Mouse (Mus musculus) kidney, embryonic 15.5 days (tissue): ENCODE measurements around the gene Ifng. TPM values are rescaled to one million over a fixed set of nuclear protein-coding genes. Genes with fewer than 3 reads are reported as not detected.

Experiments
- ATAC-seq: fragments of 200-750 bp; cut with Nextera tagmentation; replicated peaks from 2 replicates; pipeline ENCODE4 v1.8.0; 2017; ENCODE audit warnings: moderate TSS enrichment; ENCODE audit not compliant: low FRiP score
- H3K27ac ChIP-seq: fragments of 300-500 bp; sonication (generic); 2 replicates; pipeline ENCODE4 v1.5.1; 2015; ENCODE audit warnings: mild to moderate bottlenecking, inconsistent platforms
- H3K27me3 ChIP-seq: fragments of 300-500 bp; sonication (generic); 2 replicates; pipeline ENCODE4 v1.6.1; 2015; ENCODE audit warnings: inconsistent platforms
- H3K36me3 ChIP-seq: fragments of 300-500 bp; sonication (generic); 2 replicates; pipeline ENCODE4 v1.6.1; 2015; ENCODE audit warnings: inconsistent platforms
- H3K4me1 ChIP-seq: fragments of 300-500 bp; sonication (generic); 2 replicates; pipeline ENCODE4 v1.6.1; 2015; ENCODE audit warnings: inconsistent platforms
- H3K4me2 ChIP-seq: fragments of 300-500 bp; sonication (generic); 2 replicates; pipeline ENCODE4 v1.6.1; 2015; ENCODE audit warnings: moderate library complexity, mild to moderate bottlenecking, inconsistent platforms
- H3K4me3 ChIP-seq: fragments of 300-500 bp; sonication (generic); replicated peaks from 2 replicates; pipeline ENCODE4 v1.5.1; 2015; ENCODE audit warnings: mild to moderate bottlenecking, inconsistent platforms
- H3K9ac ChIP-seq: fragments of 300-500 bp; sonication (generic); 2 replicates; pipeline ENCODE4 v1.6.1; 2015; ENCODE audit warnings: mild to moderate bottlenecking, inconsistent platforms
- H3K9me3 ChIP-seq: fragments of 300-500 bp; sonication (generic); replicated peaks from 2 replicates; pipeline ENCODE4 v1.6.1; 2016; ENCODE audit warnings: inconsistent platforms
- WGBS: fragments of 180-500 bp; shearing (Covaris S2); methylation state at CpG from one replicate; pipeline ENCODE4 v1.1.7; 2015; ENCODE audit warnings: mixed read lengths; 5-methylcytosine and 5-hydroxymethylcytosine counted together
- polyA plus RNA-seq: library from polyadenylated mRNA; unstranded; fragments of >200 nt; fragmentation: Nextera tagmentation; extraction: Ambion mirVana; gene quantifications from 2 replicates; pipeline ENCODE4 v1.2.1, GENCODE M21; 2015

Gene Ifng
- not detected in 2 replicates for polyA plus RNA-seq

DNA sequence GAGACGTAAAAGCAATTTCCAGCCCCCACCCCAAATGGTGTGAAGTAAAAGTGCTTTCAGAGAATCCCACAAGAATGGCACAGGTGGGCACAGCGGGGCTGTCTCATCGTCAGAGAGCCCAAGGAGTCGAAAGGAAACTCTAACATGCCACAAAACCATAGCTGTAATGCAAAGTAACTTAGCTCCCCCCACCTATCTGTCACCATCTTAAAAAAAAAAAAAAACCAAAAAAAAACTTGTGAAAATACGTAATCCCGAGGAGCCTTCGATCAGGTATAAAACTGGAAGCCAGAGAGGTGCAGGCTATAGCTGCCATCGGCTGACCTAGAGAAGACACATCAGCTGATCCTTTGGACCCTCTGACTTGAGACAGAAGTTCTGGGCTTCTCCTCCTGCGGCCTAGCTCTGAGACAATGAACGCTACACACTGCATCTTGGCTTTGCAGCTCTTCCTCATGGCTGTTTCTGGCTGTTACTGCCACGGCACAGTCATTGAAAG, at the start of gene Ifng:
Gene Ifng, plus strand, starts transcription at position 305 of the 499 bp plus-strand sequence.
- no peaks in the 10 kb centered on the region for H3K36me3 ChIP-seq
- no peak within 1 kb of the TSS for H3K9ac ChIP-seq
- no peaks in the 10 kb centered on the region for H3K9me3 ChIP-seq
- no peak for ATAC-seq
- H3K27ac ChIP-seq = no peak within 1 kb of the TSS
- no peak within 1 kb of the TSS for H3K4me3 ChIP-seq
- H3K4me1 ChIP-seq = no peaks in the 10 kb centered on the region
- H3K4me2 ChIP-seq = no peak within 1 kb of the TSS
- H3K27me3 ChIP-seq = no peaks in the 10 kb centered on the region
- 95% methylated on average over 11 of the region's 11 CpGs for WGBS

DNA sequence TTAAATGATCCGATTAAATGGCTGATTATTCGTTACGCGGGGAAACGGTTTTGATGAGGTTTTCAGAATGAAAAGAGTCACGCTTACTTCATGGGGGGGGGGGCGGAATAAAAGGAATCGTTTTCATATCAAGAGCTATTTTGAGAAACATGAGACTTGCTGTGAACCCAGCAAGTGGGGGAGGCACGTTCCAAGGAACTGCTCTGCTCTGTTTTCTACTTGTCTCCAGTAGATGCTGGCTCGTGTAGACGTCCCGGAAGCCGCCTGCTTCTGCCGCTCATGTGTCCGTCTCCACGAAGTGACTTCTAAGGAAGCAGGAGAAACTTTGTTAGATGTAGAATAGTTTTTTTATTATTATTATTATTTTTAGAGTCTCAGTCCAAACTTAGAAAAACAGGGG, 40.9 kb upstream of the Ifng start:
- no peak for ATAC-seq
- no peaks in the 10 kb centered on the region for H3K4me1 ChIP-seq
- no peak overlapping the region for H3K9ac ChIP-seq
- no peaks in the 10 kb centered on the region for H3K27me3 ChIP-seq
- H3K27ac ChIP-seq = no peak overlapping the region
- H3K4me3 ChIP-seq = no peak overlapping the region
- H3K36me3 ChIP-seq = no peaks in the 10 kb centered on the region
- H3K9me3 ChIP-seq = no peaks in the 10 kb centered on the region
- WGBS = 80% methylated on average over 16 of the region's 16 CpGs
- H3K4me2 ChIP-seq = no peak overlapping the region

DNA sequence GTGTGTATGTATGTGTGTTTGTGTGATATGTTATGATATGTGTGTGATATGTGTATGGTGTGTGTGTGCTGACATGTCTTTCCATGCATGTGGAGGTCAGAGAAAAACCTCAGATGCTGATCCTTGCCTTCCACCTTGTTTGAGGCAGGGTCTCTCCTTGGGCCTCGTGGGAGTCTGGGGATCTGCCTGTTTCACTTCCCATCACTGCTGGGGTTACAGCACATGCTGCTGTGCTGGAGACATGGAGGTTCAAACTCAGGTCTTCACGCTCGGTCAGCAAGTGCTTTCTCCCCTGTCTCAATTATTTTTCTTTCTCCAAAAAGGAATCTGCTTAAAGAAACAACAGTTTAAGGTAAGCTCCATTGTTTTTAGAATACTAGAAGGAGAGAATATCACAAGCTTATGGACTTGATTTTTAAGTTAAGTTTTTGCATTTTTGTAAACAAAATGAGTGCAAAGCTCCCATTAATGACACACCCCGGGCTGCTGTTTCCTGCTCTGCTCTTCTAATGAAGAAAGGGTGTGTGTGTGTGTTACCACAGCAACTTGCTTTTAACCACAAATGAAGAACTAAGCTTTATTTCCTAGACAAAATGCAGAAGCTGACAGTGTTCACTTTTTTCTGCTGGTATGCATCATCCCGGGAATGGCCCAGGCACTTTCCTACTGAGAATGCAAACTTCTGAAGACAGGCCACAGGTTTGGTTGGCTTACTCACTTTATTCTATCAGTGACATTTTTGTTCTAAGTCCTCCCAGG, 34.2 kb upstream of the Ifng start:
- Histone ChIP-seq H3K9me3 (no peaks in the 10 kb centered on the region), H3K9ac (no peak overlapping the region), H3K4me2 (no peak overlapping the region), H3K27me3 (no peaks in the 10 kb centered on the region), H3K4me1 (no peaks in the 10 kb centered on the region), H3K36me3 (no peaks in the 10 kb centered on the region), H3K4me3 (no peak overlapping the region), H3K27ac (no peak overlapping the region)
- 81% methylated on average over 5 of the region's 5 CpGs for WGBS
- ATAC-seq = no peak

GRCm38 (mm10) chr10:118411377-118411776, 29.5 kb upstream of the Ifng start:
- H3K4me1 ChIP-seq = no peaks in the 10 kb centered on the region
- no peak for ATAC-seq
- no peaks in the 10 kb centered on the region for H3K9me3 ChIP-seq
- no peaks in the 10 kb centered on the region for H3K36me3 ChIP-seq
- no peak overlapping the region for H3K4me2 ChIP-seq
- H3K27me3 ChIP-seq = no peaks in the 10 kb centered on the region
- H3K9ac ChIP-seq = no peak overlapping the region
- H3K4me3 ChIP-seq = no peak overlapping the region
- H3K27ac ChIP-seq = no peak overlapping the region

DNA sequence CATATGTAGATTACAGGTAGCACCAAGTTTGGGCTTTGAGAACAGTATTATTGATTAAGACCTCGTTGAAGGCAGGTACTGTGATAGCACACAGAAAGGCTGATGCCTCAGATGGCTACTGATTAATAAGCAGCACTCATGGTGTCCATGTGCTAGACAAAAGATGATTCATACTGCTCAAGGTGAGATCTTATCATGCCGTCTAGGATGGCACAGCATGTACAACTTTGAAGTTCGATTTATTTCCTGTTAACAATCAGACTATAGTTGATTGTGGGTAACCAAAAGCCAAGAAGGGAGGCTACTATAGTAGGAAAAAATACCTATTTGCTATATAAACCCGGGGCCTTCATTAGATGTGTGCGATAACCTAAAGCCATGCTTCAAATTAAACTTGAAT, 28.1 kb upstream of the Ifng start:
- H3K36me3 ChIP-seq = no peaks in the 10 kb centered on the region
- ATAC-seq = no peak
- no peak overlapping the region for H3K27ac ChIP-seq
- no peaks in the 10 kb centered on the region for H3K9me3 ChIP-seq
- no peaks in the 10 kb centered on the region for H3K27me3 ChIP-seq
- H3K9ac ChIP-seq = no peak overlapping the region
- no peak overlapping the region for H3K4me3 ChIP-seq
- WGBS = 84% methylated on average over 5 of the region's 5 CpGs
- H3K4me2 ChIP-seq = no peak overlapping the region
- no peaks in the 10 kb centered on the region for H3K4me1 ChIP-seq

DNA sequence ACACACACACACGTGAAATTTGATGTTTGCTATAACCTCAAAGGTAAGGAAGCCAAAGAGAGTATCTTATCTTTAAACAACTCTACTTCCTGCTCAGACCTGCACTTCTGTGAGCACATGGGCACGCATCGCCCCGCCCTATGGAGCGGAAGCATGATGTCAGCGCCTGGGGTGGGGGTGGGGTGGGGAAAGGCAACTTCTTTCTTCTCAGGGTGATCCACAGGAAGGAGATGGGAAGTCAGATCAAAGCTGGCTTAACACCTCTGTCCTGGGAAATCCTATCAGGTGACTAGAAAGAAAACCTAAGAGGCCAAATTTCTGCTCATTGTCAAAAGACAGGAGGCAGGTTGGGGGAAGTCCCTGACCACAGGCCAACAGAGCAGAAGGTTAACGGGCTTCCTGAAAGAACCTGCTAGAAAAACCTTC, 21.8 kb upstream of the Ifng start:
- H3K27me3 ChIP-seq = no peaks in the 10 kb centered on the region
- no peaks in the 10 kb centered on the region for H3K9me3 ChIP-seq
- no peak overlapping the region for H3K9ac ChIP-seq
- H3K4me3 ChIP-seq = no peak overlapping the region
- H3K4me1 ChIP-seq = no peaks in the 10 kb centered on the region
- no peak overlapping the region for H3K27ac ChIP-seq
- H3K36me3 ChIP-seq = no peaks in the 10 kb centered on the region
- WGBS = 74% methylated on average over 7 of the region's 7 CpGs
- no peak overlapping the region for H3K4me2 ChIP-seq
- ATAC-seq = no peak

DNA sequence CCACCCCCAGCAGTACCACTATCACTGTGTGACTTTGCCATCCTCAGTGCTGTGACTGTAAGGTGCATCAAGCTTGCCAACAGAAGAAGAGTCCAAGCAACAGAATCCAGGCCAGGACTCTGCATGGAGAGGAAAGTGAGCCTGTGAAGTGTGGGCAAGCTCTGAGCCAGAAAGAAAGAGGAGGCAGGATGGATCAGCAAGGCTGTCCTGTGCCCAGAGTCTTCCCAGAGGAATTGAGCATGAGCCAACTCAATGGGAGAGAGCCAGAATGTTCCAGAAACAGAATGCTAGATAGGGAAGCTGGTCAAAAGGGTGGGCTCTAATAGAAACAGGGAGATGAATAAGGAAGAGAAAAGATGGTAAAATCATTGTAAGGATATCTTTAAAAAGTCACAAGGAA, 19.9 kb upstream of the Ifng start:
- ATAC-seq = no peak
- H3K36me3 ChIP-seq = no peaks in the 10 kb centered on the region
- no peak overlapping the region for H3K9ac ChIP-seq

GRCm38 (mm10) chr10:118435501-118435900, 5.3 kb upstream of the Ifng start:
- WGBS = 89% methylated on average over 6 of the region's 6 CpGs
- Histone ChIP-seq H3K4me2 (no peak overlapping the region), H3K27me3 (no peaks in the 10 kb centered on the region), H3K36me3 (no peaks in the 10 kb centered on the region), H3K4me3 (no peak overlapping the region), H3K4me1 (no peaks in the 10 kb centered on the region), H3K27ac (no peak overlapping the region), H3K9ac (no peak overlapping the region), H3K9me3 (no peaks in the 10 kb centered on the region)
- no peak for ATAC-seq

More for the DNA sequence above, 19.9 kb upstream of the Ifng start:
- no peak overlapping the region for H3K27ac ChIP-seq
- H3K4me1 ChIP-seq = no peaks in the 10 kb centered on the region
- H3K4me2 ChIP-seq = no peak overlapping the region
- H3K9me3 ChIP-seq = no peaks in the 10 kb centered on the region
- H3K27me3 ChIP-seq = no peaks in the 10 kb centered on the region
- H3K4me3 ChIP-seq = no peak overlapping the region

- Histone ChIP-seq H3K27me3 (no peaks in the 10 kb centered on the region), H3K4me1 (no peaks in the 10 kb centered on the region), H3K4me3 (no peak overlapping the region), H3K9ac (no peak overlapping the region), H3K4me2 (no peak overlapping the region), H3K9me3 (no peaks in the 10 kb centered on the region), H3K27ac (no peak overlapping the region), H3K36me3 (no peaks in the 10 kb centered on the region)
- 62% methylated on average over 3 of the region's 3 CpGs for WGBS
- no peak for ATAC-seq
Measured at GRCm38 (mm10) chr10:118441898-118442297, 1.1 kb downstream of the Ifng start.

DNA sequence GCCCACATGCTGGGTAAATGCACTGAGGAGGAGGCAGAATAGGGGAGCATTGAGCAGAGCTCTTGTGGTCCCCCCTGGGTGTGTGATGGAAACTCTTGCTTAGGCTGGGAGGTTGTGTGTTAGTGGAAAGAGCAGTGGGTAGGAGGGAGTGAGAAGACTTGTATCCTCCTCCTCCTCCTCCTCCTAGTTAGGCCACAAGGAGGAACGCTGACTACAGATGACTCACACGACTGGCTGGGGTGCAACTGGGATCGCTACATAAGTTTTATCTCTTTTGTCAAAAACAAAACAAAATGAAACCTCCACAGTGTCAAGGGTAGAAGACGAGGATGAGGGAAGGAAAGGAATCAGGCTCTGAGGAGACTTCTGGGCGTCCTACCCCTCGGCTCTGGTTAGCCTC, 2.2 kb downstream of the Ifng start:
- no peak for ATAC-seq
- no peaks in the 10 kb centered on the region for H3K27me3 ChIP-seq
- no peak overlapping the region for H3K9ac ChIP-seq
- H3K9me3 ChIP-seq = no peaks in the 10 kb centered on the region
- H3K4me1 ChIP-seq = no peaks in the 10 kb centered on the region
- no peaks in the 10 kb centered on the region for H3K36me3 ChIP-seq
- H3K27ac ChIP-seq = no peak overlapping the region
- no peak overlapping the region for H3K4me3 ChIP-seq
- H3K4me2 ChIP-seq = no peak overlapping the region
- WGBS = 82% methylated on average over 6 of the region's 6 CpGs

- no peaks in the 10 kb centered on the region for H3K27me3 ChIP-seq
- H3K4me3 ChIP-seq = no peak overlapping the region
- H3K9ac ChIP-seq = no peak overlapping the region
- no peak overlapping the region for H3K4me2 ChIP-seq
- H3K36me3 ChIP-seq = no peaks in the 10 kb centered on the region
- H3K9me3 ChIP-seq = no peaks in the 10 kb centered on the region
- no peaks in the 10 kb centered on the region for H3K4me1 ChIP-seq
- ATAC-seq = no peak
- no peak overlapping the region for H3K27ac ChIP-seq
- 95% methylated on average over 6 of the region's 6 CpGs for WGBS
Measured at GRCm38 (mm10) chr10:118445021-118445420, 4.2 kb downstream of the Ifng start.

DNA sequence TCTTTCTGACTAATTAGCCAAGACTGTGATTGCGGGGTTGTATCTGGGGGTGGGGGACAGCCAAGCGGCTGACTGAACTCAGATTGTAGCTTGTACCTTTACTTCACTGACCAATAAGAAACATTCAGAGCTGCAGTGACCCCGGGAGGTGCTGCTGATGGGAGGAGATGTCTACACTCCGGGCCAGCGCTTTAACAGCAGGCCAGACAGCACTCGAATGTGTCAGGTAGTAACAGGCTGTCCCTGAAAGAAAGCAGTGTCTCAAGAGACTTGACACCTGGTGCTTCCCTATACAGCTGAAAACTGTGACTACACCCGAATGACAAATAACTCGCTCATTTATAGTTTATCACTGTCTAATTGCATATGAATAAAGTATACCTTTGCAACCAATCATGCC, 4.7 kb downstream of the Ifng start:
- ATAC-seq = no peak
- WGBS = 75% methylated on average over 8 of the region's 8 CpGs
- Histone ChIP-seq H3K27me3 (no peaks in the 10 kb centered on the region), H3K36me3 (no peaks in the 10 kb centered on the region), H3K9ac (no peak overlapping the region), H3K27ac (no peak overlapping the region), H3K4me2 (no peak overlapping the region), H3K9me3 (no peaks in the 10 kb centered on the region), H3K4me3 (no peak overlapping the region), H3K4me1 (no peaks in the 10 kb centered on the region)

- WGBS = 94% methylated on average over 14 of the region's 14 CpGs
- ATAC-seq = no peak
- no peak overlapping the region for H3K4me2 ChIP-seq
- no peaks in the 10 kb centered on the region for H3K36me3 ChIP-seq
- no peaks in the 10 kb centered on the region for H3K4me1 ChIP-seq
- no peak overlapping the region for H3K4me3 ChIP-seq
- no peak overlapping the region for H3K27ac ChIP-seq
- H3K9ac ChIP-seq = no peak overlapping the region
- no peaks in the 10 kb centered on the region for H3K9me3 ChIP-seq
- no peaks in the 10 kb centered on the region for H3K27me3 ChIP-seq
Measured at GRCm38 (mm10) chr10:118445978-118446377, 5.1 kb downstream of the Ifng start.
